Mouse (Mus musculus) T-helper 2 cell (primary cell): ENCODE data around the gene Gm38392.
"Not testable (repeated sequence)": the region's sequence is repeated elsewhere in the genome, so short reads cannot be mapped to it uniquely, and the experiment has no call there.

Experiments used
- in situ Hi-C: fragments of 300-600 bp; cut with MboI, MseI; formaldehyde crosslinking; loops from one replicate; pipeline ENCODE4 v1.15.1; 2025; ENCODE audit warnings: high pct_unique_total_duplicates

Gm38392 gene

GRCm38 (mm10) chr3:88287110-88287509 is at the start of gene Gm38392:
TSS of gene Gm38392 (minus strand) at chr3:88287210.
- in situ Hi-C loops = no loop called here

GRCm38 (mm10) chr3:88336058-88337013 is 49.3 kb upstream of the Gm38392 start, which contains the start of the genes Tmem79 and Smg5:
TSS of gene Tmem79 (minus strand) at chr3:88336148.
TSS of gene Smg5 (plus strand) at chr3:88336260.
- in situ Hi-C loops = no loop called here

- in situ Hi-C loops = no loop called here
These were observed 48.5 kb upstream of the Gm38392 start for GRCm38 (mm10) chr3:88335436-88336053.

DNA sequence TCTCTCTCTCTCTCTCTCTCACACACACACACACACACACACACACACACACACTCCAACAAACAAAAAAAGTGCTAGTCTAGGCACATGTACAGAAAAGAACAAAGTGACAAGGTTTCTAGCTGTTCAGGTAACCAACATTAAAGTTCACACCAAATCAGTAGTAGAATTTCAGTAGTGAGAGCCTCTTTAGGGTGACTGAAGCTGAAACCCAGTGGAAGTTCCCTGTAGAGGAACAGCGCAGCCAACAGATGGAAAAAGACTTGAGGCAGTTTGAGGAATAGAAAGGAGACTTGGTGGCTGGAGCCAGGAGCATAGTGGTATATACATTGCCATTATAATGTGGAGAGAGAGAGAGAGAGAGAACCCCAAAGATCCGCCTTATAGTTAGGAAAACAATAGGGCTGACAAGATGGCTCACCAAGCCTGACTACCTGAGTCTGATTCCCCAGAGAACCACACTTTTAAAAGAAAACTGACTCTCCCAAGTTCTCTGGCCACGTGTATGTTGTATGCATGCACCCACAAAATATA is 48.0 kb upstream of the Gm38392 start:
- in situ Hi-C loops = no loop called here

DNA sequence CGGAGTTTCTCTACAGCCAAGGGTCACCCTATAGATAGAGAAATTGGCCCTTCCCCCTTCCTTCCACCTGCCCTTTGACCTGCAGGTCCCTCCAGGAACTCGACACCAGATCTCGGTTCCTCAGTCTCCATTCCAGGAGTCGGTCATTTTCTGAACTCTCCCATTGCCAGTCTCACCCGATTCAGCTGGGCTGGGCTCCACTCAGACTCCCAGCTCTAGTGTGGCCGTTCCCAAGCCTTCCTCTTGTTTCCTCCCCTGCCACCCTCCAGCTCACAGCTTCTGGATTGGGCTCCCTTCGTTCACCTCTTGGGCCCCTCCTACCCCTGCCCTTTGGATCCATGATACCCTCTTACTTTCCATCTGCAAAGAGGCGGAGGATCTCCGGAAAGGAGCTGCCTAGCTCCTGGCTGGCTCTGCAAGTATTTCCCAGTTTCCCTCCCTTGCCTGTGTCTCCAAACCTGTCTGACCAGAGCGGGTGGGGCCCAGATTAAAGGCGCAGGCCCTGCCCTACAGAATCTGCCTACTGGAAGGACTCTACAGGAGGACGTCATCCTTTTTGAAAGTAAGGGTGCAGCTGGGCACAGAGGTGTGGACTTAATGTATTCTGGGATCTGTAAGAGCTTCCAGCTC is 47.1 kb upstream of the Gm38392 start:
- in situ Hi-C loops = no loop called here

DNA sequence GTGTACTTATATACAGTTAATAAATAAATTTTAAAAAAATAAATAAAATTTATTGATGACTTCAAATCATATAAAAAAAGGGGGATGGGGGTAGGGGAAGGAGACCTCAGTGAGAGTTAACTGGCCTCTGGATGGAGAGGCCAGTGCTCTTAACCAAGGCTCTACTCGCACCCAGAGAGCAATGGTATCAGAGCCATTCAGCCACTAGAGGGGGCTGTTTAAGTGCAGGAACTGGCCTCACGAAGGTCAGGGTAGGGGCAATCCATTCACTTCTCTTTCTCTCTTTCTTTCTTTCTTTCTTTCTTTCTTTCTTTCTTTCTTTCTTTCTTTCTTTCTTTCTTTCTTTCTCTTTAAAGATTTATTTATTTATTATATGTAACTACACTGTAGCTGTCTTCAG is 44.3 kb upstream of the Gm38392 start:
- in situ Hi-C loops = no loop called here

GRCm38 (mm10) chr3:88328956-88329355 is 41.9 kb upstream of the Gm38392 start:
- in situ Hi-C loops = no loop called here

DNA sequence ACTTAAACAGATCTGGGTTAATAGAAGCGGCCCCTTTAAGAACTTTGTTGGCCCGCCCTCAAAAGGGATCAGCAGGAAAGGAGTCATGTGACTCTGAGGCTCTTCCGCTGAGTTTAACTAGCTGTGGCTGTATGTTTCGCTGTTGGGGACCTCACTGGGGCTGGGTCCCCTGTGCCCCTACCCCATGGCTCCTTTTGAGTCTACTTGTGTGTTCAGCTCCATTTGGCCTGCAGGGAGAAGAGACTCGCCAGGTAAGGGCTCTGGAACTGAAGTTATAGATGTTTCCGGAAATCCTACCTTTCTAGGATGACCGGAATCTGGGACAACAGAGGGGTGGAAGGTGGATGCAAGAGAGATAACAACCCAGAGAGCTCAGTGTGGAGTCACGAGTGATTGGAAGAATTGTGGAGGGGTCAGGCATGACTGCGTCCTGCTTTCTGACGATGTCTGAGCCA is 38.0 kb upstream of the Gm38392 start, which contains the start of gene Glmp:
Gene Glmp, plus strand, starts transcription at position 73 of the 455 bp plus-strand sequence.
- in situ Hi-C loops = loop anchor here (25.0 kb wide), 1 partner anchor 537 kb away; no protein-coding TSS in a partner anchor

DNA sequence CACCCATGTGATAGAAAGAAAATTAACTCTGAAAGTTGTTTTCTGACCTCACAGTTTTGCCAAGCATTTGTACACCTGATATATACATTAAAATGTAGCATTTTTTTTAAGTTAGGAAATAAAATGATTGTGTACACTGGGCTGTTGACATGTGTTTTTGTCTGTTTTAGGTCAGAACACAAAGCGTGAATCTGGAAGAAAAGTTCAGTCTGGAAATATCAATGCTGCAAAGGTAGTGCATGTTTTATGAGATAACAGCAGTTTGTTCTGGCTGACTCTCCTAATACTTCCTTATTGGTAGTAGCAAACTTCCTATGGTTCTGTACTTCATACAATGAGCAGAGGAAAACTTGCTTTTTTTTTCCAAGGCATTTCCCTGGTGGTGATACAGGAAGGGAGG is 12.2 kb upstream of the Gm38392 start:
- in situ Hi-C loops = no loop called here

DNA sequence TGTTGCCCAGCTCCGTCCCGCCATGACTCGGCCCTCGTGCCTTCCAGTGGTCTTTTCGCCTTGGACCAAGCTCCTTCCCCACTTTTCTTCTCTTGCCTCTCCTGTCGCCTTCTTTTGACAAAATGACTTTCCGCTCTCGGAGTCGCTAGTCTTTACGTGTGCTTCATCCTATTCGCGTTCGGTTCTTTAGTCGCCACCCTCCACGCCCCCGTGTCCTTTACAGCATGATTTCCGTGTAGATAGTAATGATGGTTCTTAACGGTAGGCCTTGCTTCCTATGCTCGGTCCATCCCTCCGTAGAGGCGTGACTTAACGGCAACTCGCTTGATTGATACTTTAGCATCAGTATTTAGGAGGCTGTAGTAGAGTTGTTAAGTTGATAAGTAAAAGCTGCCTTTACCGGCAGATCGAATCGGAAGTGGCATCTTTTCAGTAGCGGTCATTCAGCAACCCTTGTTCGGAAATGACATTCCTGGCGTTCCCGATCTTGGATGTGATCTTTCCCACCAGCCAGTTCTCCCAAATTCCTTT is 10.4 kb upstream of the Gm38392 start:
- in situ Hi-C loops = no loop called here

DNA sequence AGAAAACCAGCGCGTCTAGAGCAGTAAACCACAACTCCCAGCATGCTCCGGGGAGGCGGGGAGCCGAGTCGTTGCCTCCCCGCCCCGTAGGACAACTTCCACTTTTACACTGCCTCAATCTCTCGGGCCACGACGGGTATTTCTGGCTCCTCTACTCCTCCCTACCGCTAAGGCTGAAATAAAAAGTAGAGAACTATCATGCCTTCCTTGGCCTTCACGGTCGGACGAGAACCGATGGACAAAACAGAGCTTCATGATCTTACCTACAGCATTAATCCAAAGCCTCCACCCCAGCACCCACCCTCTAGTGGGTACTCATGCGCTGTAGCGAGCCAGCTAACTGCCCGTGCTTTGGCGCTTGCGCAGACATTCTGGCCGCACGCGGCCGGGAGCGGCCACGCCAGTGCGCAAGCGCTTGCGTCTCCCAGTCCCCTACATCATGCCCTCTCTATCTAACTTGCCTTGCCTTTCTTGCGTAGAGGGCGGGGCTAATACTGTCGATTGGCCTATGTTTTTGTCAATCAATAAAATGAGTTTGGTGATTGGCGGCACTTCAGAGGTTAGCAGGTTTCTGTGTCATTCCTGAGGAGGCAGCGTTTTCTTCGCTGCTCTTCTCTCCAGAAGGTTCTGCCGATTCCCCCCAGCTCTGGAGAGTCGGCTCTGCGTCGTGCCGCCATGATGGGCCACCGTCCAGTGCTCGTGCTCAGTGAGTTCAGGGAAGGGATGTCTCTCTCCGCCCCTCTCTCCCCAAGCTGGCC is 9.7 kb upstream of the Gm38392 start, which contains the start of the genes Tsacc and Cct3:
Gene Tsacc, minus strand, starts transcription at position 439 of the 758 bp plus-strand sequence.
Gene Cct3, plus strand, starts transcription at position 556 of the 758 bp plus-strand sequence.
- in situ Hi-C loops = no loop called here

- in situ Hi-C loops = no loop called here
These were observed 9.1 kb upstream of the Gm38392 start for GRCm38 (mm10) chr3:88296110-88296560.

DNA sequence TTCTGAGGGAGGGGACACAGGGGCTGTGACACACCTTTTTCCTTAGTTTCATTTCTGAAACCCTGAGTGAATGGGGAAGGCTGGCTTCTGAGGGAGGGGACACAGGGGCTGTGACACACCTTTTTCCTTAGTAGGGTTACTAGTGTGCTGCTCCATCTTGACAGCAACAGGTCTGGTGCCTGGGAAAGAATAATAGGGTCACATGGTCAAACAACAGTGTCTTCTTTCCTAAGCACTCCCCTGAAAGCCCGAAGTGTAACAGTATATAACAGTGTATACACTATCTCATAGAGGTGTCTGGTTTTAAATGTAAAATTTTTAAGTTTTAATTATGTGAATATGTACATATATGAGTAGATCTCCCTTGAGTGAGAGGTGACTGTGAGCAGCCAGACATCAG is 8.3 kb upstream of the Gm38392 start:
- in situ Hi-C loops = not testable (repeated sequence)

- in situ Hi-C loops = no loop called here
These were observed 5.0 kb upstream of the Gm38392 start for GRCm38 (mm10) chr3:88291970-88292369.

- in situ Hi-C loops = not testable (repeated sequence)
These were observed 1.2 kb upstream of the Gm38392 start for GRCm38 (mm10) chr3:88288133-88288713.

- in situ Hi-C loops = not testable (repeated sequence)
These were observed 1.5 kb downstream of the Gm38392 start for GRCm38 (mm10) chr3:88285565-88285895.

DNA sequence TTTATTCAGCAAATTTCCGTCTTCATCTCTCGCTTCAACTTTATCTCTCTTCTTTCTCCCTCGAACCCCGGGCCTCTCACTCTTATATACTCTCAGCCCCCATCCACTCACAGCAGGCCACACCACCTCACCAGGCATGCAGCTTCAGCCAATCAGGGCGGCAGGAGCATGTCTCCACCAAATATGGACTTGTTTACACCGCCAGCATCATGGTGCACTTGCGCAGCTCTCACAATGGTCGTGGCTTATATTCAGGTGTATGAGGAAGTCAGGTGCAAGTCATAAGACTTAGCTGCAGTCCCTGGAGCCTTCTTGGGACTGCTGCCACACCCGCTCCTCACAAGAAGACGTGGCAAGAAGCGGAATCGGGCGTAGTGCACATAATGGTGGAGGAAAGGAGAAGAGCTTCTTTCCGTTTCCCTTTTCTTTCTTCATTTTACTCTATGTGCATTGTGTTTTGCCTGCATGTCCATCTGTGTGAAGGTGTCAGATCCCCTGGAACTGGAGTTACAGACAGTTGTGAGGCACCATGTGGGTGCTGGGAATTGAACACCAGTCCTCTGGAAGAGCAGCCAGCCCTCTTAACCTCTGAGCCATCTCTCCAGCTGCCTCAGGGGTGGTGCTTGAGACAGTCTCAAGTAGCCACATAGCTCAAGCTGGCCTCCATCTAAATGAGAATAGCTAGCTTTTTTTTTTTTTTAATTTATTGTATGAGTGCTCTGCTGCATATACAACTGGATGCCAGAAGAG is 2.0 kb downstream of the Gm38392 start:
- in situ Hi-C loops = not testable (repeated sequence)

DNA sequence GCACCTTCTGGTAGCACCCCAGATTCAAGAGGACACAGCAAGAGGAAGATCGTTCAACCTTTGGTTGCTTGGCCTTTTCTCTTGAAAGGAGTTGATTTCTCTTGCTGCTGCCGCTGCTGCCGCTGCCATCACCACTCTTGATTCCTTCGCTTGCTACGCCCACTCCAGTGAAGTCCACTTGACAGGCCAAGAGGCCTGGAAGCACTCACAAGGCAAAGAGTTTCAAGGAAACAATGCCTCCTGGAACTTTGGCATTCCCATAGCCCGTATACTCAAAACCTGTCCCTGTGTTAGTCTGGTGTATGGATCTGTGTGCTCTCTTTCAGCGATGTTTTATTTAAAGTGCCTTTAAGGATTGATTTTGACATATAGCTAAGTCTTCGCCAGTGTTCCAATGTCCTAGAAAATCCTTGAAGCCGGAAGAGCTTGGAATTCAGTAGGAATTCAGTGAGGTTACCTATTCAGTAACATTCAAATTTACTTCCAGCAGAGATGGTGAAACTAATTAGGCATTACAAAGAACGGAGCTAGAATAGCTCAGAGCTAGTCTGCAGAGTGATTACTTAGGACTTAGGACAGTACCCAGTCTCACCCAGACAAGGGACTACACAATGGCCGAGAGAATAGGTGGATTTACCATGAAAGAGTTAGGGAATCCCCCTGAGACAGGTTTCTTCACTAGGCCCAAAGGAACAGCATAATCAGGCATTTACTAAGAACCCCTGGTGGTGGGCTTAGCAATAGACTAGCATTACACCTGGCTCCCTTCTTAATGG is 5.7 kb downstream of the Gm38392 start:
- in situ Hi-C loops = not testable (repeated sequence)

DNA sequence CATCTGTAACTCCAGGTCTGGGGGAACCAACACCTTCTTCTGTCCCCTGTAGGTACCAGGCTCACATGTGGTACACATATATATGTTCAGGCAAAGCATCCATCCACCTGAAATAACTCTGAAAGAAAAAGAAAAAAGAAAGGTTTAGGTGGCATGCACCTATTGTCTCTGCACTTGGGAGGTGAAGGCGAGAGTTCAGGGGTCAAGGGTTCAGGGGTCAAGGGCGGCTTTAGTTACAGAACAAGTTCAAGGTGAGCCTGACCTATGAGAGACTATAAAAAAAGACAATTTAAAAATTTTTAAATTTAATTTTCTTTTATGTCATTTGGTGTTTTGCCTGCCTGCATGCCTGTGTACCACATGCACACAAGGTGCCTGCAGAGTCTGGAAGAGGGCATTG is 7.0 kb downstream of the Gm38392 start:
- in situ Hi-C loops = no loop called here
